8 mouse cellular contexts compared by ENCODE assay signal in the genomic region with DNA sequence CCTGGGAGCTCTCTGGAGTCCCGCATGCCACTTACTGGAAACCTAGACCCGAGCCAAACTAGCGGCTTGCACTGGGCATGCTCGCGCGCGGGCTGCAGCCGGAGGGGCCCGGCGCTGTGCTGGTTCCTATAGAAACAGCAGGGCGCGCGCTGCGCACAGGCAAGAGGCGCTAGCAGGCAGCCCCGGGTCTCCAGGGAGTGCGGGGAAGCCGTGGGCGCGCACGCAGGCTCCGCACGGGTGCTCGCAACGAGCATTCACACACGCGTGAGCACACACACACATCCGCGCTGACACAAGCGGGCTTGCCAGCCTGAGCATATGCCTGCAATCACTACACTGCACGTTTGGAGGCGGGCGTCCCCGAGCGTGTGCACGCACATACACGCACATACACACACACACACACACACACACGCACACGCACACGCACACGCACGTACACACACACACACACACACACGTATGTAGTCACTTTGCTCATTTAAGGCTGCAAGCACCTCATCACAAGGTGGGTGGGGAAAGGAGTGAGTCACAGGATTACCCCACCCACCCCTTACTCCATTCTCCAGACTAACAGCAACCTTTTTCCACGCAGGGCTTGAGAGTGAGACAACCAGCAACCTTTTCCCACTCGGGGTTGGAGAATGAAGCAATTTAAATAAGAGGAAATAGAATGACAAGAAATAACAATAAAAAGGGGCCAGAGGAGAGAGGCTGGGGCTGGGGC. TPM values are rescaled to one million over a fixed set of nuclear protein-coding genes. Genes with fewer than 3 reads are reported as not detected.
DNase-seq lines count a peak whose midpoint lies in the region; ATAC-seq and TF ChIP-seq lines count a peak whose summit lies in the region.

No protein-coding gene starts in this region.

- WGBS in forebrain, embryonic 10.5 days, result under 1% methylated on average over 45 of the region's 45 CpGs
- WGBS in heart, embryonic 16.5 days, result under 1% methylated on average over 45 of the region's 45 CpGs
- under 1% methylated on average over 45 of the region's 45 CpGs for WGBS in liver, embryonic 13.5 days (ENCODE audit: insufficient replicate concordance)
- WGBS in neural tube, embryonic 11.5 days, result under 1% methylated on average over 45 of the region's 45 CpGs

- no peak for TF ChIP-seq CTCF in bone marrow macrophage, adult 2 months (IDR thresholded peaks at IDR 0.05; ENCODE audit: low read depth, low read length)

- no peaks in the 10 kb centered on the region for H3K9me3 ChIP-seq in forebrain, embryonic 10.5 days
- no peaks in the 10 kb centered on the region for H3K9me3 ChIP-seq in heart, embryonic 16.5 days (replicated peaks; ENCODE audit: control insufficient read depth, low read length)
- H3K9me3 ChIP-seq in liver, embryonic 13.5 days (replicated peaks), result no peaks in the 10 kb centered on the region
- no peaks in the 10 kb centered on the region for H3K9me3 ChIP-seq in neural tube, embryonic 11.5 days (ENCODE audit: control insufficient read depth, low read length)

- H3K9ac ChIP-seq in heart, embryonic 16.5 days (ENCODE audit: low read length), result peak overlapping the region; percentile 90
- H3K9ac ChIP-seq in liver, embryonic 13.5 days, result peak overlapping the region; percentile 8; the same call in 1 of the 2 replicates
- peak overlapping the region; percentile 81 for H3K9ac ChIP-seq in neural tube, embryonic 11.5 days (ENCODE audit: low read length)

- peak overlapping the region; percentile 67 for H3K4me3 ChIP-seq in bone marrow macrophage, adult 2 months (ENCODE audit: insufficient read depth, low read length)
- H3K4me3 ChIP-seq in forebrain, embryonic 10.5 days, result peak overlapping the region; percentile 70
- peak overlapping the region; percentile 74 for H3K4me3 ChIP-seq in heart, embryonic 16.5 days (ENCODE audit: low read length)
- peak overlapping the region; percentile 57 for H3K4me3 ChIP-seq in liver, embryonic 13.5 days (replicated peaks)
- peak overlapping the region; percentile 61 for H3K4me3 ChIP-seq in neural tube, embryonic 11.5 days (ENCODE audit: low read depth, low read length)

- H3K4me1 ChIP-seq in bone marrow macrophage, adult 2 months (ENCODE audit: control insufficient read depth, insufficient read depth, low read length), result peaks cover 3% of the 10 kb centered on the region
- H3K4me1 ChIP-seq in forebrain, embryonic 10.5 days, result peaks cover 60% of the 10 kb centered on the region
- peaks cover 35% of the 10 kb centered on the region for H3K4me1 ChIP-seq in heart, embryonic 16.5 days (ENCODE audit: control insufficient read depth, insufficient read depth, low read length)
- 0 out of 2 replicates have a peak, but pooled peaks cover 2% of the 10 kb centered on the region for H3K4me1 ChIP-seq in liver, embryonic 13.5 days (replicated peaks)
- peaks cover 22% of the 10 kb centered on the region for H3K4me1 ChIP-seq in neural tube, embryonic 11.5 days (ENCODE audit: control insufficient read depth, insufficient read depth, low read length)

- H3K36me3 ChIP-seq in forebrain, embryonic 10.5 days (replicated peaks), result no peaks in the 10 kb centered on the region
- no peaks in the 10 kb centered on the region for H3K36me3 ChIP-seq in heart, embryonic 16.5 days (ENCODE audit: control insufficient read depth, insufficient read depth)
- H3K36me3 ChIP-seq in liver, embryonic 13.5 days, result no peaks in the 10 kb centered on the region
- no peaks in the 10 kb centered on the region for H3K36me3 ChIP-seq in neural tube, embryonic 11.5 days (ENCODE audit: control insufficient read depth, insufficient read depth, low read length)

- H3K27me3 ChIP-seq in forebrain, embryonic 10.5 days (ENCODE audit: poor library complexity, severe bottlenecking), result peaks cover 10% of the 10 kb centered on the region; the same call in 1 of the 2 replicates
- H3K27me3 ChIP-seq in heart, embryonic 16.5 days (ENCODE audit: control insufficient read depth, insufficient read depth, low read length), result no peaks in the 10 kb centered on the region
- H3K27me3 ChIP-seq in liver, embryonic 13.5 days, result peaks cover 47% of the 10 kb centered on the region
- H3K27me3 ChIP-seq in neural tube, embryonic 11.5 days (ENCODE audit: control insufficient read depth, insufficient read depth, low read length), result no peaks in the 10 kb centered on the region

- no peak for TF ChIP-seq POLR2A in bone marrow macrophage, adult 2 months (IDR thresholded peaks at IDR 0.05; ENCODE audit: borderline replicate concordance, low read depth, low read length)

- no peak overlapping the region for H3K27ac ChIP-seq in bone marrow macrophage, adult 2 months (ENCODE audit: insufficient read depth, low read depth, low read length)
- H3K27ac ChIP-seq in forebrain, embryonic 10.5 days, result peak overlapping the region; percentile 86
- peak overlapping the region; percentile 84 for H3K27ac ChIP-seq in heart, embryonic 16.5 days (ENCODE audit: low read length)
- no peak overlapping the region for H3K27ac ChIP-seq in liver, embryonic 13.5 days
- H3K27ac ChIP-seq in neural tube, embryonic 11.5 days (ENCODE audit: low read depth, low read length), result peak overlapping the region; percentile 60

- peak; percentile 39 for ATAC-seq in CD4-positive, CD25-positive, alpha-beta regulatory T cell, adult 4 months
- peak; percentile 88 for ATAC-seq in heart, embryonic 16.5 days (replicated peaks; ENCODE audit: extremely low read depth, insufficient read depth, low FRiP score)
- peak; percentile 68; the same call in 1 of the 2 replicates for ATAC-seq in liver, embryonic 13.5 days (ENCODE audit: low read depth)
- peak; percentile 91 for ATAC-seq in neural tube, embryonic 11.5 days (ENCODE audit: insufficient read depth, low FRiP score, low TSS enrichment)

- peak; percentile 82 for DNase-seq in forebrain, embryonic 10.5 days (ENCODE audit: extremely low spot score, low spot score)
- DNase-seq in kidney, postnatal 36 days, result peak; percentile 55 to 73
- peak; percentile 8 for DNase-seq in liver, embryonic 13.5 days
- peak; percentile 91 for DNase-seq in neural tube, embryonic 11.5 days (ENCODE audit: low spot score)
- peak; percentile 83 for DNase-seq in testis, postnatal 14 days (ENCODE audit: low spot score)

- H3K4me2 ChIP-seq in heart, embryonic 16.5 days (ENCODE audit: low read depth, low read length), result peak overlapping the region; percentile 92
- peak overlapping the region; percentile 70 for H3K4me2 ChIP-seq in liver, embryonic 13.5 days
- H3K4me2 ChIP-seq in neural tube, embryonic 11.5 days (ENCODE audit: low read depth), result peak overlapping the region; percentile 83

RNA-seq across cellular contexts. Expression of gene Dixdc1, which starts 11.2 kb away (rescaled TPM):
- polyA plus RNA-seq in CD4-positive, CD25-positive, alpha-beta regulatory T cell, adult 4 months (2017; shearing (Covaris generic)), result under 1 TPM in 1 of 2 experiments, not detected in 1; 0.19 TPM
- polyA plus RNA-seq in bone marrow macrophage, adult 2 months (2012; ENCODE audit: insufficient read depth, insufficient read length, missing spikeins), result not detected in 2 replicates
- polyA plus RNA-seq in forebrain, embryonic 10.5 days (2016; fragmentation: Nextera tagmentation; extraction: Ambion mirVana), result 22.2 and 23.0 TPM in 2 replicates
- 8.6 and 10.3 TPM in 2 replicates for polyA plus RNA-seq in heart, embryonic 16.5 days (2015; fragmentation: Nextera tagmentation; extraction: Ambion mirVana)
- 0.70 and 0.93 TPM in 2 replicates for polyA plus RNA-seq in liver, embryonic 13.5 days (2015; fragmentation: Nextera tagmentation; extraction: Ambion mirVana)
- 27.4 and 33.0 TPM in 2 replicates for polyA plus RNA-seq in neural tube, embryonic 11.5 days (2014; fragmentation: Nextera tagmentation; extraction: Ambion mirVana)

RNA-seq across cellular contexts. Expression of gene 2310030G06Rik, which starts 18.2 kb away (rescaled TPM):
- polyA plus RNA-seq in CD4-positive, CD25-positive, alpha-beta regulatory T cell, adult 4 months (2017; shearing (Covaris generic)), result not detected
- polyA plus RNA-seq in bone marrow macrophage, adult 2 months (2012; ENCODE audit: insufficient read depth, insufficient read length, missing spikeins), result not detected in 2 replicates
- polyA plus RNA-seq in forebrain, embryonic 10.5 days (2016; fragmentation: Nextera tagmentation; extraction: Ambion mirVana), result 2.1 and 2.5 TPM in 2 replicates
- 7.9 and 9.8 TPM in 2 replicates for polyA plus RNA-seq in heart, embryonic 16.5 days (2015; fragmentation: Nextera tagmentation; extraction: Ambion mirVana)
- 2.5 and 3.3 TPM in 2 replicates for polyA plus RNA-seq in liver, embryonic 13.5 days (2015; fragmentation: Nextera tagmentation; extraction: Ambion mirVana)
- polyA plus RNA-seq in neural tube, embryonic 11.5 days (2014; fragmentation: Nextera tagmentation; extraction: Ambion mirVana), result 1.1 and 1.3 TPM in 2 replicates

RNA-seq across cellular contexts. Expression of gene Cryab, which starts 23.0 kb away (rescaled TPM):
- polyA plus RNA-seq in CD4-positive, CD25-positive, alpha-beta regulatory T cell, adult 4 months (2017; shearing (Covaris generic)), result not detected
- polyA plus RNA-seq in bone marrow macrophage, adult 2 months (2012; ENCODE audit: insufficient read depth, insufficient read length, missing spikeins), result 2.4 and 3.0 TPM in 2 replicates
- polyA plus RNA-seq in forebrain, embryonic 10.5 days (2016; fragmentation: Nextera tagmentation; extraction: Ambion mirVana), result 3.2 and 5.7 TPM in 2 replicates
- 1,241 and 1,315 TPM in 2 replicates for polyA plus RNA-seq in heart, embryonic 16.5 days (2015; fragmentation: Nextera tagmentation; extraction: Ambion mirVana)
- polyA plus RNA-seq in liver, embryonic 13.5 days (2015; fragmentation: Nextera tagmentation; extraction: Ambion mirVana), result 8.7 and 11.0 TPM in 2 replicates
- polyA plus RNA-seq in neural tube, embryonic 11.5 days (2014; fragmentation: Nextera tagmentation; extraction: Ambion mirVana), result 12.8 and 14.4 TPM in 2 replicates

RNA-seq across cellular contexts. Expression of gene Hspb2, which starts 24.1 kb away (rescaled TPM):
- not detected for polyA plus RNA-seq in CD4-positive, CD25-positive, alpha-beta regulatory T cell, adult 4 months (2017; shearing (Covaris generic))
- polyA plus RNA-seq in bone marrow macrophage, adult 2 months (2012; ENCODE audit: insufficient read depth, insufficient read length, missing spikeins), result not detected in 2 replicates
- polyA plus RNA-seq in forebrain, embryonic 10.5 days (2016; fragmentation: Nextera tagmentation; extraction: Ambion mirVana), result 0.69 and 1.1 TPM in 2 replicates
- polyA plus RNA-seq in heart, embryonic 16.5 days (2015; fragmentation: Nextera tagmentation; extraction: Ambion mirVana), result 242 and 286 TPM in 2 replicates
- 1.4 TPM in 2 replicates for polyA plus RNA-seq in liver, embryonic 13.5 days (2015; fragmentation: Nextera tagmentation; extraction: Ambion mirVana)
- 8.4 and 8.6 TPM in 2 replicates for polyA plus RNA-seq in neural tube, embryonic 11.5 days (2014; fragmentation: Nextera tagmentation; extraction: Ambion mirVana)

RNA-seq across cellular contexts. Expression of gene Fdxacb1, which starts 39.9 kb away (rescaled TPM):
- polyA plus RNA-seq in CD4-positive, CD25-positive, alpha-beta regulatory T cell, adult 4 months (2017; shearing (Covaris generic)), result 10 to 100 TPM in 1 of 2 experiments, 1 to 10 TPM in 1; 6.5 to 17.9 TPM
- polyA plus RNA-seq in bone marrow macrophage, adult 2 months (2012; ENCODE audit: insufficient read depth, insufficient read length, missing spikeins), result 9.3 and 9.5 TPM in 2 replicates
- 12.2 and 14.5 TPM in 2 replicates for polyA plus RNA-seq in forebrain, embryonic 10.5 days (2016; fragmentation: Nextera tagmentation; extraction: Ambion mirVana)
- 10.7 and 11.0 TPM in 2 replicates for polyA plus RNA-seq in heart, embryonic 16.5 days (2015; fragmentation: Nextera tagmentation; extraction: Ambion mirVana)
- polyA plus RNA-seq in liver, embryonic 13.5 days (2015; fragmentation: Nextera tagmentation; extraction: Ambion mirVana), result 11.8 and 13.2 TPM in 2 replicates
- 10.5 and 10.6 TPM in 2 replicates for polyA plus RNA-seq in neural tube, embryonic 11.5 days (2014; fragmentation: Nextera tagmentation; extraction: Ambion mirVana)

Comparison
In these comparisons a context has a peak if more than half of its experiments do, and no peak if none do; other contexts are left out.
1. ATAC-seq: peak in every context shown above with its lines; median percentile 91 in neural tube, embryonic 11.5 days; 88 in heart, embryonic 16.5 days; 68 in liver, embryonic 13.5 days; 39 in CD4-positive, CD25-positive, alpha-beta regulatory T cell, adult 4 months.
2. H3K27ac ChIP-seq: peak in forebrain, embryonic 10.5 days (single experiment), heart, embryonic 16.5 days (single experiment) and neural tube, embryonic 11.5 days (single experiment); none in bone marrow macrophage, adult 2 months (single experiment) and liver, embryonic 13.5 days (single experiment).
3. DNase-seq: peak in every context shown above with its lines; median percentile 91 in neural tube, embryonic 11.5 days; 83 in testis, postnatal 14 days; 82 in forebrain, embryonic 10.5 days; 64 in kidney, postnatal 36 days; 8 in liver, embryonic 13.5 days.
4. H3K9ac ChIP-seq: peak in every context shown above with its lines; median percentile 90 in heart, embryonic 16.5 days; 81 in neural tube, embryonic 11.5 days; 8 in liver, embryonic 13.5 days.
5. RNA of gene Cryab, which starts 23.0 kb away (polyA plus RNA-seq): 1,241 to 1,315 TPM in heart, embryonic 16.5 days; 12.8 to 14.4 TPM in neural tube, embryonic 11.5 days, 8.7 to 11.0 TPM in liver, embryonic 13.5 days, 3.2 to 5.7 TPM in forebrain, embryonic 10.5 days, 2.4 to 3.0 TPM in bone marrow macrophage, adult 2 months and not detected in CD4-positive, CD25-positive, alpha-beta regulatory T cell, adult 4 months; every median in the first group is over 10 times any median in the second.
6. Peak in every context shown above with its lines, with median percentiles within 50 percentile points of each other: H3K4me3 ChIP-seq and H3K4me2 ChIP-seq.